In genomic region chr13:46811696-46812095, GRCm38 (mm10) we compare ENCODE assay signal across 22 mouse cellular contexts.
"Had no signal": no experiment of that assay in that cellular context is flagged by ENCODE, and none has a peak within 500 bp of the region (broad histone marks: within the 10 kb centered on the region; RNA-seq: fewer than 3 reads in every experiment).

No protein-coding gene starts in this region.

- H3K9ac ChIP-seq: forebrain, postnatal 0 days; hindbrain, embryonic 13.5 days; hindbrain, embryonic 15.5 days; kidney, embryonic 15.5 days; limb, embryonic 12.5 days; liver, embryonic 14.5 days had no signal

- H3K9me3 ChIP-seq: hindbrain, embryonic 15.5 days; kidney, embryonic 15.5 days; limb, embryonic 10.5 days; limb, embryonic 12.5 days had no signal

- H3K4me3 ChIP-seq: hindbrain, embryonic 13.5 days; hindbrain, embryonic 15.5 days; kidney, embryonic 15.5 days; limb, embryonic 10.5 days; limb, embryonic 12.5 days had no signal

- DNase-seq: forebrain, postnatal 0 days; gastrocnemius, postnatal 14 days; gastrocnemius, postnatal 36 days; heart, adult 18-20 months; kidney, adult 11 months; kidney, adult 2 months; kidney, adult 9 months; kidney, postnatal 14 days; kidney, postnatal 36 days; layer of hippocampus, postnatal 36 days; liver; lung, adult 2 months had no signal

- ATAC-seq: forebrain, postnatal 0 days; hindbrain, postnatal 0 days; intestine, embryonic 16.5 days had no signal

- H3K27ac ChIP-seq: hindbrain, embryonic 13.5 days; hindbrain, embryonic 15.5 days; hindbrain, postnatal 0 days; kidney, embryonic 15.5 days; kidney, postnatal 0 days; limb, embryonic 10.5 days; limb, embryonic 12.5 days; liver, embryonic 14.5 days had no signal

- H3K27me3 ChIP-seq: hindbrain, embryonic 13.5 days; hindbrain, embryonic 15.5 days; kidney, embryonic 15.5 days; limb, embryonic 12.5 days had no signal

- H3K4me1 ChIP-seq: hindbrain, embryonic 13.5 days; hindbrain, embryonic 15.5 days; limb, embryonic 10.5 days; limb, embryonic 12.5 days had no signal

- H3K4me2 ChIP-seq: hindbrain, embryonic 13.5 days; hindbrain, embryonic 15.5 days; kidney, embryonic 15.5 days; limb, embryonic 12.5 days; liver, embryonic 11.5 days had no signal
